Mouse (Mus musculus): ENCODE measurements around the gene Gm13271. TPM values are rescaled to one million over a fixed set of nuclear protein-coding genes. Genes with fewer than 3 reads are reported as not detected.
"Not testable (repeated sequence)": the region's sequence is repeated elsewhere in the genome, so short reads cannot be mapped to it uniquely, and the experiment has no call there.

Gene Gm13271
- not detected in 2 replicates for polyA plus RNA-seq (2012; rRNA removed)

DNA sequence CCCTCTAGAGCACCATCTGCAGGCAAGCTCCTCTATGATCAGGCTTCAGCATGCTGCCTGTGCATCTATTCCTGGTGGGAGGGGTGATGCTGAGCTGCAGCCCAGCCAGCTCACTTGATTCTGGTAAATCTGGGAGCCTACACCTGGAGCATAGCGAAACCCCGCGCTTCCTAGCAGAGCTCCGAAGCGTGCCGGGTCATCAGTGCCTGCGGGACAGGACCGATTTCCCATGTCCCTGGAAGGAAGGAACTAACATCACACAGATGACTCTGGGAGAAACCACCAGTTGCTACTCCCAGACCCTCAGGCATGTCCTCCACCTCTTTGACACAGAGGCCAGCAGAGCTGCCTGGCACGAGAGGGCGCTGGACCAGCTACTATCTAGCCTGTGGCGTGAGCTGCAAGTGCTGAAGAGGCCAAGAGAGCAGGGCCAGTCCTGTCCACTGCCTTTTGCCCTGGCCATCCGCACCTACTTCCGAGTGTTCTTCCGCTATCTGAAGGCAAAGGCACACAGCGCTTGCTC, at the start of gene Gm13271:
Gene Gm13271, plus strand, starts transcription at position 51 of the 523 bp plus-strand sequence.
- DNase-seq (ENCODE audit: low spot score), result peak; percentile 80

DNA sequence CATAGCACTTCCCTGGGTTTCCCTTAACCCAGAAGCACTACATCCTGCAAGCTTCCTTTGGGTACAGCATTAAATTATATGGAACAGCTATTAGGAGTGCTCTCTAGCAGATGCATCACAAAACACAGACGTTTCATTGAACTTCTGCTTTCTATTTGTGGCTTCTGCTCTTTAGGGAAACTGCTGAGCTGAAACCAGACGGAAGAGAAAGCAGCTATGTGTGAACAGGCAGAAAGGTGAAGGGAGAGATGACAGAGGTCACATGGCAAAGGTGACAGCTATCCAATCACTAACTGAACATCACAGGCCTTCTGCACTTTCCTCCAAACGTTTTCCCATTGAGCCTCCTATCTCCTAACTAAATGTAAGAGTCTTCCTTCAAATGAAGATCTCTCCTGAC, 48.7 kb upstream of the Gm13271 start:
- DNase-seq (ENCODE audit: low spot score), result no peak

DNA sequence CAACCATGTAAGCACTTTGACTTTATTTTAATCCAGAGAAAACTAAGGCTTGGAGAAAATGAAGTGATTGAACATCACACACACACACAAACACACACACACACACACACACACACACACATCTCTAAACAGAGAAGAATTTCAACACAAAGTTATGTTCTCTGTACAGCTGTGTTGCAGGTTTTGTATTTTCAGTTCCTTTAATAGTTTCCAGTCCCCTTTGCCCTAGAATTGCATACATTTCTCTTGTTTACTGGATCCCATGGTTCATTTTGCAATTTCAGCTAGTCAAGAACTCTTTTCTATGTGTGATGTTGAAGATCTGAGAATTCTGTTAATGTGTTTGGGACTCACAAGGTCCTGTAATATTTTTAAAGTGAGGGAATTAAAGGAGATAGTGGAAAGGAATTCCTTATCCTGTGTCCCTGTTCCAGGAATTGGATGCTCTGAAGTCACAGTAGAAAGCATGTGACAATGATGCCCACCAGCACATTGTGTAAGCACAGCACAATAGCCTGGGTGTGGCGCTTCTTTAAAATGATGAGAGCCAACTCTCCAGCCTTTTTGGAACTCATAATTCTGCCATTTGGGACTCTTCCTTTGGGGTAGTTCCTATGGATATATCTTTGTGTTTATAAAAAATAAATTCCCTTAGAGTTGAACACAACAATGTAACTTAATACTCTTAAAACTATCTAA, 47.4 kb upstream of the Gm13271 start:
- no peak for DNase-seq (ENCODE audit: low spot score)

DNA sequence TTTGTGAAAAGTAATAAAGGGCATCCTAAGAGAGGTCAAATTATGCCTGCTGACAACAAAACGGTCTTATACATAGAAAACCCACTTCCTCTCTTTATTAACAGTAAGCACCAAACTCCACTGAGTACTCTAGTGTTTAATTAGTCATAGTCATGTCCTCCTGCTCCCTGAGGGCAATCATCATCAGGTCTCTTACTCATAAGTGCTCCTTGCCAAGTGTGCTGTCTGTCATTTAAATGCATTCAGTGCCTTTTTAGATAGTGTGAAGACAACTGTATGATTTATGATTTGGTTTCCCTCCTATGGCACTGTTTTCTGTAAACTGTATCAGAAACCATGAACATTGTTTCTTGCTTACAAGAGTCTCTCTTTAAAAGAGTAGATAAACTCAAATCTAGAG, 40.4 kb upstream of the Gm13271 start:
- no peak for DNase-seq (ENCODE audit: low spot score)

DNA sequence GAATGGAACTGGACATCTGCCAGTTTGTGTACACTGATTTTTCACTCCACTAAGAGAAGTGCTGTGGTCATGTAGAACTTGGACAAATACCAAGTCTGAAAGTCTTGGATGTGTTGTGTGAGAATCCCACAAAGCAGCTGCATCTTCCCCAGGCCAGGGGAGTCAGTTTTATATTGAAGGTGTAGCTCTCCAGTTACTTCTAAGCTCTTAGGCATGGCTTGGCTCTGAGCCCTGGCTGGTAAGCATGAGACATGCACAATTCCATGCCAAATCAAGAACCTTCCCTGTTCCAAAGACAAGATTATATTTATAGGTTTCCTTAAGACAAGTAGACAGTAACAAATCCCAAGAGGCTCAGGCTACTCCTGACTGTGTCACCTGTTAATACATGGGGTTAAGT, 39.6 kb upstream of the Gm13271 start:
- DNase-seq (ENCODE audit: low spot score), result no peak

DNA sequence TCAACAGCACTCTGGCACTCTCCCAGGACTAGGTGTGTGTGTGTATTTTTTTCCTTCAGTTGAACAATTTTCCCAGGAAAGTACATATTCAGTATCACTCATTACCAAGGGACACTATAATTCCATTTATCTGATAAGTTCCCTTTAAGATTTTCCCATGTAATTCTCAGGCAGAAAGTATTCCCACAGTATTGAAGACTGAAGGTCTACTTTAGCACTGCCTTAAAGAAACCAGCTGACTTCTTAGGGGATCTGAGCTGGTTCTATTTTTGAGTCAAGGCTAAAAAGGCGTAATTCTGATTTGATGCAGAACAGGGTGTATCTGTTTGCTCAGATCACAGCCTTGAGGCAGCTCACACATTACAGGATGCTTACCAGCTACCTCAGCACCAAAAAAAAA, 36.0 kb upstream of the Gm13271 start:
- no peak for DNase-seq (ENCODE audit: low spot score)

DNA sequence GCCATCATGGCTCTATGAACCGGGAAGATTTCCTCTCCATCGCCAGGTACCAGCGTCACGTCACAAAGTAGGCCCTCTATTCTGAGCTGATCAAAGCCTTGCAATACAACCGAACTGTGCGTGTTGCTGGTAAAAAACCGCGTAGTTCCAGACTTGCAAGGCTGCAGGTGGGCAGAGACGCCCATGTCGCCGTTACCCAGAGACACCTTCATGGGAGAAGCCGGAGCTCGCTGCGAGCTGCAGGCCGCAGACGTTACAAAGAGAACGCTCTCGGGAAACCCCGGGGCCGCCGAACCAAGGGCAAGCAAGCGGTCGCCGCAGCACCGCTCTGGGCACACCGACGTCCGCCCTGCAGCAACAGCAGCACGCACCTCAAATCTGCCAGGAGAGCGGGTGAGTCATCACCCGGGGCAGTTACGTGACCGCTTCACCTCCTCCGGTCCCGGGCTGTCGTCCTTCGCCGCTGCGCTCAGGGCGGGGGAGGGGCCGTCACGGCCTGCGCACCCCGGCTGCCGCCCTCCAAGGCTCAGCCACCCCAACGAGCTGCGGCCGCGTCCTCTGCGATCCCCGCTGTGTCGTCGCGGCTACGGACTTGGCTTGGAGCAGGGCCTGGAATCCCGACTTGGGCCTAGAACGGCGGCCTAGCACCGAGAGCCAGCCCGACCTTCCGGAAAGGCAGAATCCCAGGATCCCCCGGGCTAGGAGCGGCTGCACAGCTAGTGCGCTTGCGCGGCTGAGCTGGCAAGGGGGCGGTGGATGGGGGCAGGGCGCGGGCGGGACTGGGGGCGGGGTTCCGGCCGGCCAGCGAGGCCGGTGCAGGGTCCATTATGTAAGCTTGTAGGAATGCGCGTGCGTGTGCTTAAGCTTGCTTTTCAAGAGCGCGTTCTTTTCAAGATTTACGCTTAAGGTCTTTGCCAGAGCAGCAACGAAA, 32.6 kb upstream of the Gm13271 start, which contains the start of the genes Gm26566 and Klhl9:
Gene Gm26566, plus strand, starts transcription at position 15 of the 931 bp plus-strand sequence.
Gene Klhl9, minus strand, starts transcription at position 675 of the 931 bp plus-strand sequence.
- peak; percentile 95 for DNase-seq (ENCODE audit: low spot score)

DNA sequence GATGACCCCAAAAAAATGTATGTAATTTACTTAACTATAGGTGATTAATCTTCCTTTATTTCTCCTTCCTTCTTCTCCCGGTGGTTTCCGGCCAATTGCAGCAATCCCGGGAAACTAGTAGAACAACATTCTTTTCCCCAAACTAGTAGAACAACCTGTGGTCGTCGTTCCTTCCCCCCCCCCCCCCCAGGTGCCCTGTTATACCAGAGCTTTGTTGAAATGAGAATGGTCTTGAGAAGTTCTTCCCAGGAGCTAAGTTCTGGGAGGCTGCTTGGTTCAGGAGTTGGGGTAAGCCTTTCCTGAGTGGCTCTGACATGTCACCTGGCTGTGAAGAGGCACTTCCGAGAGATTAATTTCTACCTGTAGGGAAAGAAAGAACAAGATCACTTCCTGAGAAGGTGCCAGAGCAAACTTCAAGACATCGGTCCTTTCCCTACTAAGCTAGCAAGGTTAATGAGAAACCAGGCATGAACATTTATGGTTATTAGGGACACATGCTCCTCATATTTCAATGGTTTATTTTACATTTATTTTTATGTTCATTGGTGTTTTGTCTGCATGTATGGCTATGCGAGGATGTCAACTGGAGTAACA, 31.1 kb upstream of the Gm13271 start:
- no peak for DNase-seq (ENCODE audit: low spot score)

DNA sequence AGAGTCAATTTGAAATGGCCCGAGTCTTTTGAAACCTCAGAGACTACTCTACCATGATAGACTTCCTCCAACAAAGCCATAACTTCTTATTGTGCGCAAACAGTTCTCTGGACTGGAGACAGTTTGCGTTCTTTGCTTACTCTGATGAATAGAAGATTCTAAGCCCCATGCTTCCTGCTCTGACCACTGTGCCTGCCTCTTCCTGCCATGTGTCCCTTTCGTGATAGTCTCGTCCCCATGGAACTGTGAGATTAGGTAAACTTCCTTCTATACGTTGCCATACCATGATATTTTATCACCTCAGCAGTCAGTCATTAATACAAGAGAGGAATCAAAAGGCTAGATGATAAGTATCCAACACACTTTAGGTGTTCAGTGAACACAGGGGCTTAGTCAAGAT, 27.9 kb upstream of the Gm13271 start:
- no peak for DNase-seq (ENCODE audit: low spot score)

DNA sequence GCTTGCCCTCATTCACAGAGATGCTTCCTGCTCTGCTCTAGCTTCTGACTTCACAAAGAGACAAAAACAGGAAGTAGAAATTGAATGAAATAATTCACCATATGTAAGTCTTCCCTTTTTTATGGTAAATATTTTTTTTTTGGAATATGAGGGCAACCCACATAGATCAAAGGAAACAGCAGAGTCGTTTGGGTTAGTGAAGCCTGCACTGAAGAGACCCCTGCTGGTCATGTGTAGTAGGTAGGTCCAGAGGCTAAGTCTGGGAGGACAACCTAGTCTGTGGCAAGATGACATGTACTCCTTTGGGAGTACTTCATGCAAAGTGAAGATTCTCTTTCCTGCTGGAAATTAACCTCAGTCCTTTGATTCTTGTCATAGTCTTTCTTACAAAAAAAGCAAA, 27.3 kb upstream of the Gm13271 start:
- no peak for DNase-seq (ENCODE audit: low spot score)

DNA sequence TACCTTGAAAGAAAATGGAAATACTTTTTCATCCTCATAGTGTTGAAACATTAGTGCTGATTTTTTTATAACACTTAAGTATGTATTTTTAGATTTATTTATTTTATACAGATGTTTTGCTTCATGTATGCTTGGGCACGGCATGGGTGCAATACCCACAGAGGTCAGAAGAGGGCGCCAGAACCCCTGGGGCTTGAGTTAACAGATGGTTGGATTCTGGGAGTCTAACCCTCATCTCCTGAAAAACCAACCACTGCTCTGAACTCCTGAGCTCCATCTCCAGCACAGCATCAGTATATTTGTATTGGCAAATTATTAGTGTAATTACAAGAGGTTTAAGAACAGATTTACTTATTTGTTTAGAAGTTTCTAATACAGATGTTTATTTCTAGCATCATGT, 16.2 kb upstream of the Gm13271 start:
- DNase-seq (ENCODE audit: low spot score), result no peak

DNA sequence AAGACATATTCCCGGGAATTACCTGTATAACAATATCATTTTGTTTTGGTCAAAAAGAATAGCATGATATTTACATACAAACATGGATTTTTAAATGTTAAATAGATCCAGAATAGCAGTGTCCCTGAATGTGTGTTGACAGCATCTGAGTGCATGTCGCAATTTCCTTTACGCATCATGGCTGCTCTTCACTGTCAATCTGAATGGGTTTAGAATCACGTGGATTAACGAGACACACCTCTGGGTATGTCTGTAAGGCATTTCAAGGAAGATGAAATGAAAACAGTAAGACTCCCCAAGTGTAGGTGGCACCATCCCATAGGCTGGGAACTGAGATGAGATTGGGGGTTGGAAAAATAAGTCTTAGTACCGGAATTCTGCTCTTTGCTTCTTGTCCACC, 15.6 kb upstream of the Gm13271 start:
- no peak for DNase-seq (ENCODE audit: low spot score)

DNA sequence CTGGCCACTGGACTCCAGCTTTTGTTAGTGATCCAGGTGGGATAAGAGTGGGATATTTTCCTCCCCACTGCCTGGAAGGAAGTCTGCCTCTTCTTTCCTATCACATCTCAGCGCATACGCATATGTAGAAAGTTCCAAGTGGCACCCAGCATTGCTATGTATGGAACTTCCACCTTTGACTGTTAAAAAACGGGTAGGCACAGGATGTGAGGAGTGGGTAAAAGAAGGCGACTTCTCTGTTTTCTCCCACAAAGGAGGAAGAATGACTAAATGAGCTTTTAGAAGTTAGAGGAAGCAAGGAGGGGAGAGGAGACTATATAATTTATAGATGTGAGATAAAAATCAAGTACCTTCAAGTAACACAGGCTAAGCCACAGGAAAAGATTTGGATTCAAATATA, 13.2 kb upstream of the Gm13271 start:
- no peak for DNase-seq (ENCODE audit: low spot score)

DNA sequence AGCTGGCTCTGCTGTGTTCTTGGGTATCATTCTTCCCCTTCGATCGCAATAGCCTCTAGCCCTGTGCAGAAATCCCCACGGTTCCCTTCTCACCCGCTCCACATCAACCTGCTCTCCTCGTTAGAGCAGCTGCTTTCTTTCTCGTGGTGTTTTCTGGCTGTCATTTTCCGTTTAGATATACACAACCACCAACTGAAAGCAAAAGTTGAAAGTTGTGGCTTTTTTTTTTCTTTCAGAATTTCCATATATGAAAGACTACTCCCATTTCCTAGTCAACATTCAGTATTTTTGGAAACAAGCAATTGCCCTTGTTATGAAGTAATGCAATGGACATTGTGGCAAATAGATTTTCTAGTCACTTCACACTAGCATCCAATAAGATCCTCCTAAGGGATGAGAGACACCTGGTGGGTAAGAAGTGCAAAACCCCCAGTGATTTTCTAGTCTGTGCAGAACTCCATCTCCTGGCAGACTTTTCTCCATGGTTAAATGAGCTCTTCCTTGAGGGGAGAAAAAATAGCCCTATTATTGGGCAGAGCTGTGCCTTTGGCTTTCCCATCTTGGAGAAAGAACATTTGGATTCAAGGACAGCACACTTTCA, 11.8 kb upstream of the Gm13271 start:
- no peak for DNase-seq (ENCODE audit: low spot score)

DNA sequence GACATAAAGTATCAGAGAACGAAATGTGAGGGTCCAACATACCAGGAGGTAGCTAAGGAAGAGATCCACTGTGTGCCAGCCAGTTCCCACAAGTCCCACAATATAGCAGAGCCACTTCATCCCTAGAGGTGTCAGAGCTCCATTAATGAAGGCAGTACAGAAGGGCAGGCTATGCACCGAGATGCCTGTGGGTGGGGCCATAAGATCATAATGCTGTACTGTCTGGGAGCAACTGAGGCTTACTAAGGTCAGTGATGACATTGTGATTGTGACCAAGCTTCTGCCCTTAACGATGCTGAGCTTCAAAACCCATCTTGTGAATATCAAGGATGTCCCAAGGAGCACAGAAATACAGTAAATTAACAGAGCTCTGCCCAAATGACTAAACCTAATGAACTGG, 10.5 kb upstream of the Gm13271 start:
- DNase-seq (ENCODE audit: low spot score), result no peak

DNA sequence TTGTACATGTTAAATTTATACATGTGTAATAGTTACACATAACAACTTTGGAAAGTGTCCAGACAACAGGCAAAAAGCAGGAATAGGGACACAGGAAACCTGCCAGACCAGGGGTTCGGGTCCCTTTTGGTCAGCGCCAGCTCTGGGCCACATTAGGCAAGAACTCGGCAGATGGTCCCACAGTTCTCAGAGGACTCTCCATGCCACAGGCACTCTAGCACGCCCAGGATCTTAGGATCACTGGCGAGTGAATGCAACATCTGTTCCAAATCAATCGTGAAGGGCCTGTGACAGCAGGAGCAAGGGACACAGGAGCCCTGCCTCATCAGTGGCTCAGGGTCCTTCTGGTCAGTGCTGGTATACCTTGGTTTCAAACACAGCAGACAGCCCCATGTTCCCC, 4.7 kb upstream of the Gm13271 start:
- DNase-seq (ENCODE audit: low spot score), result no peak

DNA sequence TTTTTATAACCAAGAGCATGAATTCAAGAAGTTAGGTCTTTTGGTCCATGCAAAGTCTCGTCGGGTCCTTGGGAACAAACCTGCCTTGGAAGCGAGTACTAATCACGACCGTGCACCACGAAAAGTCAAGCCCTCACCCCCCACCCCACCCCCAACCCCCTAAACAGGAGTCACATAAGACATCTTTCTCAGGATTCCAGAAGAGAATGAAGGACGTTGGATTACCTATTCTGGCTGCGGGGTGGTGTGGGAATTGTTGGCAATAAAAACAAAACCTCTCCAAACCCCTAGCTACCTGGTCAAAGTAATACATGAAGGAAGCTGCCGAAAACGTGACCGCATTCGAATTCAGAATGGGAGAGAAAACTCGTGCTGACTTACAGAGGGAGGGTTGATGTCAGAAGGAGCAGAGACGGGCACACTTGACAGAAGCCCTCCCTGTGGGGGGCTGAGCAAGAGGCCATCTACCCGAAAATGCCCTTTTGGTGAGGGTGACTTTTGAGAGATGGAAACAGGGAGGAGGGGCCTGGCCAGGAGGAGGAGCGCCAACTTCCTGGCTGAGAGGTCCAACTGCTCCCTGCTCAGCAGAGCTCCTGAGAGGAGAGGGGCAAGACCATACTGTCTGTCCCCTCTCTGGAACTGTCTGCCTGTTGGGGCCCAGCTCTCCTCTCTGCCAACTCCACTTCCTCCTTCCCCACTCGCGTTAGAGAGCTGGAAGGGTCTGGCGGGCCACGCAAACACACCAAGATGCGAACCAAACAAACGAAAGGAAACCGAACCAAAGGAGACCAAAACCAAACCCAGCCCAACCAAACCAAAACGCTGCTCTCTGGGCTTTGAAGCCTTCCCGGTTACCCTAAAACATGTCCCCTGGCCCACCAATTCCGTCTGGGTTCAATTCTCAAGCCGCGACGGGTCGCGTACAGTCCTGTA, 2.2 kb downstream of the Gm13271 start:
- DNase-seq (ENCODE audit: low spot score), result not testable (repeated sequence)

DNA sequence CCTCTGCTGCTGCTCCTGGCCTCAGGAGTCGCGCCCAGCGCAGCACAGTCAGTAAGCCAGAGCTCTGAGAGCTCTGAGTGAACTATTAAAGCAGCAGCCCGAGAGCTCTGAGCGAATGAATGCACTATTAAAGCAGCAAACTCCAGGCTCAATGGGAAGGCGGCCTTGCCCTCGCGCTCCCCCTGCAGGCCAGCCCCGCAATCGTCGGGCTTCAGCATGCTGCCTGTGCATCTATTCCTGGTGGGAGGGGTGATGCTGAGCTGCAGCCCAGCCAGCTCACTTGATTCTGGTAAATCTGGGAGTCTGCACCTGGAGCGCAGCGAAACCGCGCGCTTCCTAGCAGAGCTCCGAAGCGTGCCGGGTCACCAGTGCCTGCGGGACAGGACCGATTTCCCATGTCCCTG, 3.0 kb downstream of the Gm13271 start:
- DNase-seq (ENCODE audit: low spot score), result peak; percentile 99

DNA sequence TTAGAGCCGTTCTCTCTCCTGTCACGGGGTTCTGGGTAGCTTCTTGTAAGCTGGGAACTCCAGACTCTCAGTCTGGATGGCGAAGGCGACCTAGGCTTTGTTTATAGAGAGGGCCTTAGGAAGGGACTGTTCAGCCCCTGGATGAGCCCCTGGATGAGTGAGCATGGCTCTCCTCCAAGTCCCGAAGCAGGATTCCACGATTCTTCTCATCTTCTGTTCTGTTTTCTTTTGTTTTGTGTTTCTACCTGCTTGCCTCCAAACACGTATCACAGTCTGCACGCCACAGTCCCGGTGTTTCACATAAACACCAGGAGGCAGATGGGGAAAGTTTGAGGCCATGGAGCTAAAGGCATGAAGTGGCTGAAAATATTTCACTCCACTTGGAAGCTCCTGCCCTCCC, 4.1 kb downstream of the Gm13271 start:
- not testable (repeated sequence) for DNase-seq (ENCODE audit: low spot score)

DNA sequence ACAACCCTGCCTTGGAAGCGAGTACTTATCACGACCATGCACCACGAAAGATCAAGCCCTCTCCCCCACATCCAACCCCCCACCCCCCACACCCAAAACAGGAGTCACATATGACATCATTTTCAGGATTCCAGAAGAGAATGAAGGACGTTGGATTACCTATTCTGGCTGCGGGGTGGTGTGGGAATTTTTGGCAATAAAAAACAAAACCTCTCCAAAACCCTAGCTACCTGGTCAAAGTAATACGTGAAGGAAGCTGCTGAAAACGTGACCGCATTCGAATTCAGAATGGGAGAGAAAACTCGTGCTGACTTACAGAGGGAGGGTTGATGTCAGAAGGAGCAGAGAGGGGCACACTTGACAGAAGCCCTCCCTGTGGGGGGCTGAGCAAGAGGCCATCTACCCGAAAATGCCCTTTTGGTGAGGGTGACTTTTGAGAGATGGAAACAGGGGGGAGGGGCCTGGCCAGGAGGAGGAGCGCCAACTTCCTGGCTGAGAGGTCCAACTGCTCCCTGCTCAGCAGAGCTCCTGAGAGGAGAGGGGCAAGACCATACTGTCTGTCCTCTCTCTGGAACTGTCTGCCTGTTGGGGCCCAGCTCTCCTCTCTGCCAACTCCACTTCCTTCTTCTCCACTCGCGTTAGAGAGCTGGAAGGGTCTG, 5.1 kb downstream of the Gm13271 start, which contains the start of gene Gm13283:
Gene Gm13283, plus strand, starts transcription at position 510 of the 659 bp plus-strand sequence.
- DNase-seq (ENCODE audit: low spot score), result not testable (repeated sequence)
